In the genomic region with DNA sequence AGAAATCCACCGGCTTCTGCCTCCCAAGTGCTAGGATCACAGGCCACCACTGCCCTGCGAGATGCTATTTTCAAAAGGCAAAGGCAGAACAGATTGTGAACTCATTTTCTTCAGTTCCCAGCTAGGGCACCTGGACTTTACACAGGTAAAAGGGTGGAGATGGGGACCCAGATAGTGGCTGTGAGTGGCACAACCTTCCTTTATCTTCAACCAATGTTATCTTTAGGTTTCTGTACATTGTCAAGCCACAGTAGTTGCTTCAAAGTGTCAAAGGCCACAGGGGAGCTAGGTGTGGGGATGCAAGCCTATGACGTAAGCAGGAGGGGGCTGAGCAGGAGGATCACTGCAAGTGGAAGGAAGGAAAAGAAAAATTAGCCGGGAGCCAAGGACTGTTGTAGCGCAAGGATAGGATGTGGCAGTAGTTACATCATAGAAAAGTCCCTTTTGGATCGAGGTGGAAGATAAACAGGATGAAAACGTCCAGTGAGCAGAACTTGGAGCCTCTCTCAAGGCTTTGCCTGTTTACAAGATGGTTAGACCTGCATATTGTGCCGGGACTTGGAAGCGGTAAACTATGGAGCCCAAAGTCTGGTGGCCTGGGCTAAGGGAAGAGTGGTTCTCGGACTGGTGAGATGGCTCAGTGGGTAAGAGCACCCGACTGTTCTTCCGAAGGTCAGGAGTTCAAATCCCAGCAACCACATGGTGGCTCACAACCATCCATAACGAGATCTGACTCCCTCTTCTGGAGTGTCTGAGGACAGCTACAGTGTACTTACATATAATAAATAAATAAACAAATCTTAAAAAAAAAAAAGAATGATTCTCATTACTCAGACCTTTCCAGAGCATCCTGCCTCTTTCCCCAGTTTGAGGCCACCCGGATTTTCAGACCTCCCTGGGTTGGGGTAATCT, we compare ENCODE assay signal across 7 mouse cellular contexts. TPM values are rescaled to one million over a fixed set of nuclear protein-coding genes. Genes with fewer than 3 reads are reported as not detected.
DNase-seq lines count a peak whose midpoint lies in the region; ATAC-seq lines count a peak whose summit lies in the region.

No protein-coding gene starts in this region.

- H3K9me3 ChIP-seq in lung, embryonic 15.5 days, result no peaks in the 10 kb centered on the region
- no peaks in the 10 kb centered on the region for H3K9me3 ChIP-seq in embryonic facial prominence, embryonic 11.5 days (replicated peaks; ENCODE audit: control insufficient read depth, low read length)
- no peaks in the 10 kb centered on the region for H3K9me3 ChIP-seq in limb, embryonic 10.5 days (replicated peaks)

- WGBS in lung, embryonic 15.5 days, result 20% methylated on average over 14 of the region's 14 CpGs
- 30% methylated on average over 13 of the region's 14 CpGs for WGBS in embryonic facial prominence, embryonic 11.5 days
- WGBS in limb, embryonic 10.5 days, result 30% methylated on average over 14 of the region's 14 CpGs

- ATAC-seq in lung, embryonic 15.5 days (ENCODE audit: borderline replicate concordance, extremely low read depth, low FRiP score, low TSS enrichment), result peak; percentile 9
- no peak for ATAC-seq in embryonic facial prominence, embryonic 11.5 days (replicated peaks; ENCODE audit: insufficient number of reproducible peaks, low FRiP score, low TSS enrichment, low read depth)

- peaks cover 13% of the 10 kb centered on the region; the same call in 1 of the 2 replicates for H3K36me3 ChIP-seq in lung, embryonic 15.5 days
- H3K36me3 ChIP-seq in embryonic facial prominence, embryonic 11.5 days (replicated peaks; ENCODE audit: control insufficient read depth, insufficient read depth, low read depth, low read length), result no peaks in the 10 kb centered on the region
- H3K36me3 ChIP-seq in limb, embryonic 10.5 days, result peaks cover 25% of the 10 kb centered on the region

- H3K27me3 ChIP-seq in lung, embryonic 15.5 days, result no peaks in the 10 kb centered on the region
- no peaks in the 10 kb centered on the region for H3K27me3 ChIP-seq in embryonic facial prominence, embryonic 11.5 days (ENCODE audit: control insufficient read depth, insufficient read depth, low read length)
- H3K27me3 ChIP-seq in limb, embryonic 10.5 days (ENCODE audit: low read depth, poor library complexity, severe bottlenecking), result peaks cover 26% of the 10 kb centered on the region

- H3K4me2 ChIP-seq in lung, embryonic 15.5 days, result peak overlapping the region; percentile 98
- peak overlapping the region; percentile 10 for H3K4me2 ChIP-seq in embryonic facial prominence, embryonic 11.5 days (ENCODE audit: low read depth, low read length)

- H3K4me3 ChIP-seq in lung, embryonic 15.5 days, result peak overlapping the region; percentile 96
- peak overlapping the region; percentile 81 for H3K4me3 ChIP-seq in embryonic facial prominence, embryonic 11.5 days (ENCODE audit: low read depth, low read length)
- peak overlapping the region; percentile 88 for H3K4me3 ChIP-seq in limb, embryonic 10.5 days

- H3K9ac ChIP-seq in lung, embryonic 15.5 days, result peak overlapping the region; percentile 30
- H3K9ac ChIP-seq in embryonic facial prominence, embryonic 11.5 days (replicated peaks; ENCODE audit: low read length), result peak overlapping the region; percentile 19

- peaks cover 23% of the 10 kb centered on the region for H3K4me1 ChIP-seq in lung, embryonic 15.5 days
- H3K4me1 ChIP-seq in embryonic facial prominence, embryonic 11.5 days (ENCODE audit: control insufficient read depth, insufficient read depth, low read length), result peaks cover 3% of the 10 kb centered on the region
- H3K4me1 ChIP-seq in limb, embryonic 10.5 days, result peaks cover 37% of the 10 kb centered on the region

- H3K27ac ChIP-seq in lung, embryonic 15.5 days, result peak overlapping the region; percentile 91
- peak overlapping the region; percentile 14 for H3K27ac ChIP-seq in embryonic facial prominence, embryonic 11.5 days (replicated peaks; ENCODE audit: low read depth, low read length)
- H3K27ac ChIP-seq in limb, embryonic 10.5 days, result peak overlapping the region; percentile 95

- no peak for DNase-seq in lung, postnatal 25 days (ENCODE audit: low spot score)
- DNase-seq in embryonic facial prominence, embryonic 11.5 days (ENCODE audit: low spot score), result peak; percentile 44
- DNase-seq in limb, embryonic 10.5 days (ENCODE audit: low spot score), result peak; percentile 54
- peak; percentile 42 for DNase-seq in retina, postnatal 1 day
- DNase-seq in adrenal gland, postnatal 4 days (ENCODE audit: low spot score in 2 of 2), result no peak
- no peak for DNase-seq in layer of hippocampus, adult 9-11 months

RNA-seq across cellular contexts. Expression of a gene that starts 2.2 kb away (rescaled TPM):
- polyA plus RNA-seq in lung, embryonic 15.5 days (2015; fragmentation: Nextera tagmentation; extraction: Ambion mirVana), result 103 and 116 TPM in 2 replicates
- 135 and 142 TPM in 2 replicates for polyA plus RNA-seq in embryonic facial prominence, embryonic 11.5 days (2014; fragmentation: Nextera tagmentation; extraction: Ambion mirVana)
- polyA plus RNA-seq in limb, embryonic 10.5 days (2016; fragmentation: Nextera tagmentation; extraction: Ambion mirVana), result 115 and 130 TPM in 2 replicates
- 10 to 100 TPM; 91.6 to 91.9 TPM for total RNA-seq in adrenal gland, postnatal 4 days (2021)

RNA-seq across cellular contexts. Expression of a gene that starts 2.3 kb away (rescaled TPM):
- polyA plus RNA-seq in lung, embryonic 15.5 days (2015; fragmentation: Nextera tagmentation; extraction: Ambion mirVana), result 17.4 and 18.3 TPM in 2 replicates
- polyA plus RNA-seq in embryonic facial prominence, embryonic 11.5 days (2014; fragmentation: Nextera tagmentation; extraction: Ambion mirVana), result 6.1 and 6.6 TPM in 2 replicates
- 6.4 and 7.3 TPM in 2 replicates for polyA plus RNA-seq in limb, embryonic 10.5 days (2016; fragmentation: Nextera tagmentation; extraction: Ambion mirVana)
- total RNA-seq in adrenal gland, postnatal 4 days (2021), result 1 to 10 TPM; 9.3 to 9.4 TPM

RNA-seq across cellular contexts. Expression of a gene that starts 21.4 kb away (rescaled TPM):
- 7.7 and 8.1 TPM in 2 replicates for polyA plus RNA-seq in lung, embryonic 15.5 days (2015; fragmentation: Nextera tagmentation; extraction: Ambion mirVana)
- polyA plus RNA-seq in embryonic facial prominence, embryonic 11.5 days (2014; fragmentation: Nextera tagmentation; extraction: Ambion mirVana), result 36.6 and 43.0 TPM in 2 replicates
- polyA plus RNA-seq in limb, embryonic 10.5 days (2016; fragmentation: Nextera tagmentation; extraction: Ambion mirVana), result 44.0 and 56.6 TPM in 2 replicates
- 1 to 10 TPM; 4.1 to 9.2 TPM for total RNA-seq in adrenal gland, postnatal 4 days (2021)

RNA-seq across cellular contexts. Expression of a gene that starts 28.7 kb away (rescaled TPM):
- polyA plus RNA-seq in lung, embryonic 15.5 days (2015; fragmentation: Nextera tagmentation; extraction: Ambion mirVana), result 169 and 174 TPM in 2 replicates
- 119 and 132 TPM in 2 replicates for polyA plus RNA-seq in embryonic facial prominence, embryonic 11.5 days (2014; fragmentation: Nextera tagmentation; extraction: Ambion mirVana)
- polyA plus RNA-seq in limb, embryonic 10.5 days (2016; fragmentation: Nextera tagmentation; extraction: Ambion mirVana), result 181 and 187 TPM in 2 replicates
- 10 to 100 TPM; 66.3 to 67.4 TPM for total RNA-seq in adrenal gland, postnatal 4 days (2021)

RNA-seq across cellular contexts. Expression of a gene that starts 32.5 kb away (rescaled TPM):
- polyA plus RNA-seq in lung, embryonic 15.5 days (2015; fragmentation: Nextera tagmentation; extraction: Ambion mirVana), result 31.4 and 32.4 TPM in 2 replicates
- 24.5 and 26.6 TPM in 2 replicates for polyA plus RNA-seq in embryonic facial prominence, embryonic 11.5 days (2014; fragmentation: Nextera tagmentation; extraction: Ambion mirVana)
- polyA plus RNA-seq in limb, embryonic 10.5 days (2016; fragmentation: Nextera tagmentation; extraction: Ambion mirVana), result 54.7 and 60.2 TPM in 2 replicates
- 10 to 100 TPM; 15.6 to 16.2 TPM for total RNA-seq in adrenal gland, postnatal 4 days (2021)

Comparison
In these comparisons a context has a peak if more than half of its experiments do, and no peak if none do; other contexts are left out.
1. H3K27ac ChIP-seq: peak in every context shown above with its lines; median percentile 95 in limb, embryonic 10.5 days; 91 in lung, embryonic 15.5 days; 14 in embryonic facial prominence, embryonic 11.5 days.
2. DNase-seq: peak in embryonic facial prominence, embryonic 11.5 days (single experiment), limb, embryonic 10.5 days (single experiment) and retina, postnatal 1 day (single experiment); none in lung, postnatal 25 days (single experiment), adrenal gland, postnatal 4 days (0 of 2) and layer of hippocampus, adult 9-11 months (single experiment).
3. Peak in every context shown above with its lines, with median percentiles within 50 percentile points of each other: H3K4me3 ChIP-seq.